Mouse (Mus musculus) heart, adult 2 months (tissue): ENCODE data around the gene Naglu.

Experiments used
- CTCF ChIP-seq: fragments of 200-600 bp; IDR thresholded peaks from 2 replicates; pipeline ENCODE4 v1.8.1; 2022; ENCODE audit warnings: antibody characterized with exemption, mild to moderate bottlenecking, moderate library complexity
- POLR2A ChIP-seq: fragments of 200-500 bp; IDR thresholded peaks from 2 replicates; pipeline ENCODE4 v1.6.1; 2011; ENCODE audit warnings: mild to moderate bottlenecking, low read depth, low read length, control low read depth; ENCODE audit not compliant: insufficient read depth

- TF ChIP-seq CTCF = no peak
- TF ChIP-seq POLR2A = no peak
Measured at GRCm38 (mm10) chr11:101035328-101035695, 34.5 kb upstream of the Naglu start.
